In the genomic region with DNA sequence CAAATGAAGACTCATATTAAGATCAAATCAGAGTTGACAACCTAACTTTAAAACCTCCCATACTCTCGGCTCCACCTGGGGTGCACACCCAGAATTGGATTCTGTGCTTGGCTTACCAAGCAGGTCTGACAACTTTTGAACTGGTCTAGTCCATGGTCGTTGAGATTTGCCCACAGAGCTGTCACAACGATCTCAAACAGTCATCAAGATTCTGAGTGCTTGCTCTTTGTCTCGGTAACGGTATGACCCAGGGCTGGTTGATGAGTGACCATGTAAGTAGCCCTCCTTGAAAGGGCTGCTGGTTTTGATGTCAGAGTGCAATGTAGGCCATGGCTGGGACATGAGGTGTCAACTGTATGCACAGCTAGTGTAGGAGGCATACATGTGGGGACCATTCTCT, we compare ENCODE assay signal across 15 mouse cellular contexts. TPM values are rescaled to one million over a fixed set of nuclear protein-coding genes. Genes with fewer than 3 reads are reported as not detected.
DNase-seq lines count a peak whose midpoint lies in the region; ATAC-seq lines count a peak whose summit lies in the region.
"Had no signal": no experiment of that assay in that cellular context is flagged by ENCODE, and none has a peak within 500 bp of the region (broad histone marks: within the 10 kb centered on the region; RNA-seq: fewer than 3 reads in every experiment).

No protein-coding gene starts in this region.

- no peak overlapping the region for H3K4me2 ChIP-seq in midbrain, embryonic 11.5 days
- H3K4me2 ChIP-seq in kidney, embryonic 14.5 days (replicated peaks; ENCODE audit: low read depth, low read length) = no peak overlapping the region
- peak overlapping the region; percentile 5; the same call in 1 of the 2 replicates for H3K4me2 ChIP-seq in lung, embryonic 15.5 days
- peak overlapping the region; percentile 28 for H3K4me2 ChIP-seq in stomach, embryonic 16.5 days (ENCODE audit: low read depth, low read length)
- H3K4me2 ChIP-seq in liver, embryonic 11.5 days = no peak overlapping the region
- no peak overlapping the region for H3K4me2 ChIP-seq in hindbrain, embryonic 13.5 days
- H3K4me2 ChIP-seq: forebrain, embryonic 12.5 days had no signal

- DNase-seq in midbrain, embryonic 11.5 days (ENCODE audit: low spot score, missing footprints) = peak; percentile 47
- no peak for DNase-seq in midbrain, embryonic 10.5 days (ENCODE audit: low spot score)
- DNase-seq in liver, embryonic 11.5 days (ENCODE audit: low spot score) = no peak
- DNase-seq: cerebellum, adult 18-20 months; embryo, embryonic 11 days; heart, postnatal 36 days; right cerebral cortex, postnatal 14 days had no signal

- no peak for ATAC-seq in midbrain, embryonic 11.5 days (ENCODE audit: low FRiP score)
- ATAC-seq in kidney, embryonic 14.5 days (ENCODE audit: low FRiP score, low TSS enrichment) = no peak
- peak; percentile 77 for ATAC-seq in lung, embryonic 15.5 days (ENCODE audit: borderline replicate concordance, extremely low read depth, low FRiP score, low TSS enrichment)
- ATAC-seq in stomach, embryonic 16.5 days (ENCODE audit: insufficient read depth, low FRiP score) = peak; percentile 81; the same call in 1 of the 2 replicates
- ATAC-seq in liver, embryonic 11.5 days (replicated peaks; ENCODE audit: low FRiP score) = no peak
- ATAC-seq in hindbrain, embryonic 13.5 days (ENCODE audit: low FRiP score) = no peak

- no peaks in the 10 kb centered on the region; the same call in 1 of the 2 replicates for H3K9me3 ChIP-seq in midbrain, embryonic 11.5 days (ENCODE audit: control insufficient read depth, low read length)
- H3K9me3 ChIP-seq in midbrain, embryonic 10.5 days (replicated peaks) = no peaks in the 10 kb centered on the region
- no peaks in the 10 kb centered on the region for H3K9me3 ChIP-seq in kidney, embryonic 14.5 days (ENCODE audit: control insufficient read depth, low read length)
- H3K9me3 ChIP-seq in lung, embryonic 15.5 days = no peaks in the 10 kb centered on the region
- no peaks in the 10 kb centered on the region for H3K9me3 ChIP-seq in stomach, embryonic 16.5 days (replicated peaks; ENCODE audit: control insufficient read depth, low read length)
- H3K9me3 ChIP-seq in liver, embryonic 11.5 days (ENCODE audit: control insufficient read depth, low read length) = no peaks in the 10 kb centered on the region
- no peaks in the 10 kb centered on the region for H3K9me3 ChIP-seq in hindbrain, embryonic 13.5 days
- H3K9me3 ChIP-seq: forebrain, embryonic 12.5 days had no signal

- H3K36me3 ChIP-seq in midbrain, embryonic 11.5 days (ENCODE audit: control insufficient read depth, insufficient read depth, low read length) = no peaks in the 10 kb centered on the region
- no peaks in the 10 kb centered on the region for H3K36me3 ChIP-seq in midbrain, embryonic 10.5 days
- H3K36me3 ChIP-seq in kidney, embryonic 14.5 days (ENCODE audit: control insufficient read depth, insufficient read depth, low read length) = no peaks in the 10 kb centered on the region
- no peaks in the 10 kb centered on the region for H3K36me3 ChIP-seq in lung, embryonic 15.5 days
- H3K36me3 ChIP-seq in stomach, embryonic 16.5 days (ENCODE audit: control insufficient read depth, insufficient read depth, low read length) = no peaks in the 10 kb centered on the region
- no peaks in the 10 kb centered on the region for H3K36me3 ChIP-seq in liver, embryonic 11.5 days (ENCODE audit: control insufficient read depth, insufficient read depth, low read length)
- H3K36me3 ChIP-seq in hindbrain, embryonic 13.5 days = no peaks in the 10 kb centered on the region
- H3K36me3 ChIP-seq: forebrain, embryonic 12.5 days had no signal

- H3K9ac ChIP-seq in midbrain, embryonic 11.5 days (ENCODE audit: low read length) = no peak overlapping the region
- no peak overlapping the region for H3K9ac ChIP-seq in kidney, embryonic 14.5 days (ENCODE audit: low read depth, low read length)
- no peak overlapping the region for H3K9ac ChIP-seq in lung, embryonic 15.5 days
- no peak overlapping the region for H3K9ac ChIP-seq in stomach, embryonic 16.5 days (ENCODE audit: low read length)
- H3K9ac ChIP-seq in liver, embryonic 11.5 days (ENCODE audit: low read depth, low read length) = no peak overlapping the region
- H3K9ac ChIP-seq in hindbrain, embryonic 13.5 days = no peak overlapping the region
- H3K9ac ChIP-seq: forebrain, embryonic 12.5 days had no signal

- no peak overlapping the region for H3K4me3 ChIP-seq in midbrain, embryonic 11.5 days (ENCODE audit: low read depth, low read length)
- no peak overlapping the region for H3K4me3 ChIP-seq in midbrain, embryonic 10.5 days
- no peak overlapping the region for H3K4me3 ChIP-seq in kidney, embryonic 14.5 days (ENCODE audit: low read length)
- no peak overlapping the region for H3K4me3 ChIP-seq in lung, embryonic 15.5 days
- H3K4me3 ChIP-seq in stomach, embryonic 16.5 days (replicated peaks; ENCODE audit: low read length) = no peak overlapping the region
- H3K4me3 ChIP-seq in liver, embryonic 11.5 days (ENCODE audit: low read depth, low read length) = no peak overlapping the region
- no peak overlapping the region for H3K4me3 ChIP-seq in hindbrain, embryonic 13.5 days
- H3K4me3 ChIP-seq: forebrain, embryonic 12.5 days had no signal

- H3K27me3 ChIP-seq in midbrain, embryonic 11.5 days (ENCODE audit: control insufficient read depth, insufficient read depth, low read length) = no peaks in the 10 kb centered on the region
- H3K27me3 ChIP-seq in midbrain, embryonic 10.5 days (ENCODE audit: low read depth, poor library complexity, severe bottlenecking) = no peaks in the 10 kb centered on the region
- H3K27me3 ChIP-seq in kidney, embryonic 14.5 days (ENCODE audit: control insufficient read depth, insufficient read depth, low read length) = no peaks in the 10 kb centered on the region
- H3K27me3 ChIP-seq in lung, embryonic 15.5 days = no peaks in the 10 kb centered on the region
- H3K27me3 ChIP-seq in stomach, embryonic 16.5 days (ENCODE audit: control insufficient read depth, insufficient read depth, low read length) = no peaks in the 10 kb centered on the region
- no peaks in the 10 kb centered on the region for H3K27me3 ChIP-seq in liver, embryonic 11.5 days (replicated peaks; ENCODE audit: control insufficient read depth, insufficient read depth, low read length)
- no peaks in the 10 kb centered on the region for H3K27me3 ChIP-seq in hindbrain, embryonic 13.5 days
- H3K27me3 ChIP-seq: CH12.LX; forebrain, embryonic 12.5 days had no signal

- H3K4me1 ChIP-seq in midbrain, embryonic 11.5 days (ENCODE audit: control insufficient read depth, insufficient read depth, low read length) = no peaks in the 10 kb centered on the region
- no peaks in the 10 kb centered on the region for H3K4me1 ChIP-seq in midbrain, embryonic 10.5 days
- H3K4me1 ChIP-seq in kidney, embryonic 14.5 days (ENCODE audit: control insufficient read depth, insufficient read depth, low read length) = peaks cover 6% of the 10 kb centered on the region; the same call in 1 of the 2 replicates
- H3K4me1 ChIP-seq in lung, embryonic 15.5 days = peaks cover 30% of the 10 kb centered on the region
- peaks cover 10% of the 10 kb centered on the region; the same call in 1 of the 2 replicates for H3K4me1 ChIP-seq in stomach, embryonic 16.5 days (ENCODE audit: control insufficient read depth, insufficient read depth, low read length)
- no peaks in the 10 kb centered on the region for H3K4me1 ChIP-seq in liver, embryonic 11.5 days (replicated peaks; ENCODE audit: control insufficient read depth, insufficient read depth, low read length)
- 0 out of 2 replicates have a peak, but pooled peaks cover 2% of the 10 kb centered on the region for H3K4me1 ChIP-seq in hindbrain, embryonic 13.5 days (replicated peaks)
- H3K4me1 ChIP-seq: forebrain, embryonic 12.5 days had no signal

- 76% methylated on average over 5 of the region's 5 CpGs for WGBS in midbrain, embryonic 11.5 days
- WGBS in midbrain, embryonic 10.5 days = 85% methylated on average over 5 of the region's 5 CpGs
- 54% methylated on average over 5 of the region's 5 CpGs for WGBS in kidney, embryonic 14.5 days
- 40% methylated on average over 5 of the region's 5 CpGs for WGBS in lung, embryonic 15.5 days
- 51% methylated on average over 5 of the region's 5 CpGs for WGBS in stomach, embryonic 16.5 days
- 65% methylated on average over 5 of the region's 5 CpGs for WGBS in liver, embryonic 11.5 days
- WGBS in hindbrain, embryonic 13.5 days = 80% methylated on average over 5 of the region's 5 CpGs

- no peak overlapping the region for H3K27ac ChIP-seq in midbrain, embryonic 11.5 days (ENCODE audit: low read depth, low read length)
- H3K27ac ChIP-seq in midbrain, embryonic 10.5 days (replicated peaks) = no peak overlapping the region
- H3K27ac ChIP-seq in kidney, embryonic 14.5 days (ENCODE audit: low read depth, low read length) = peak overlapping the region; percentile 37
- peak overlapping the region; percentile 65 for H3K27ac ChIP-seq in lung, embryonic 15.5 days
- peak overlapping the region; percentile 71 for H3K27ac ChIP-seq in stomach, embryonic 16.5 days (ENCODE audit: low read length)
- H3K27ac ChIP-seq in liver, embryonic 11.5 days (ENCODE audit: low read depth, low read length) = no peak overlapping the region
- no peak overlapping the region for H3K27ac ChIP-seq in hindbrain, embryonic 13.5 days
- H3K27ac ChIP-seq: forebrain, embryonic 12.5 days; kidney, postnatal 0 days; macrophage had no signal

RNA-seq across cellular contexts. Expression of a gene that starts 58.7 kb away (rescaled TPM):
- 27.0 and 29.0 TPM in 2 replicates for polyA plus RNA-seq in midbrain, embryonic 11.5 days (2014; fragmentation: Nextera tagmentation; extraction: Ambion mirVana)
- 27.3 and 30.3 TPM in 2 replicates for polyA plus RNA-seq in midbrain, embryonic 10.5 days (2016; fragmentation: Nextera tagmentation; extraction: Ambion mirVana)
- 36.4 and 44.7 TPM in 2 replicates for polyA plus RNA-seq in kidney, embryonic 14.5 days (2014; fragmentation: Nextera tagmentation; extraction: Ambion mirVana)
- 150 and 154 TPM in 2 replicates for polyA plus RNA-seq in lung, embryonic 15.5 days (2015; fragmentation: Nextera tagmentation; extraction: Ambion mirVana)
- 52.8 and 56.1 TPM in 2 replicates for polyA plus RNA-seq in stomach, embryonic 16.5 days (2015; fragmentation: Nextera tagmentation; extraction: Ambion mirVana)
- polyA plus RNA-seq in liver, embryonic 11.5 days (2014; fragmentation: Nextera tagmentation; extraction: Ambion mirVana) = 13.9 and 14.7 TPM in 2 replicates
- polyA plus RNA-seq in hindbrain, embryonic 13.5 days (2015; fragmentation: Nextera tagmentation; extraction: Ambion mirVana) = 20.3 and 23.3 TPM in 2 replicates
- polyA plus RNA-seq: macrophage had no signal

Comparison
In these comparisons a context has a peak if more than half of its experiments do, and no peak if none do; other contexts are left out.
1. ATAC-seq: peak in lung, embryonic 15.5 days (single experiment) and stomach, embryonic 16.5 days (single experiment); none in midbrain, embryonic 11.5 days (single experiment), kidney, embryonic 14.5 days (single experiment), liver, embryonic 11.5 days (single experiment) and hindbrain, embryonic 13.5 days (single experiment).
2. H3K27ac ChIP-seq: peak in kidney, embryonic 14.5 days (single experiment), lung, embryonic 15.5 days (single experiment) and stomach, embryonic 16.5 days (single experiment); none in midbrain, embryonic 11.5 days (single experiment), midbrain, embryonic 10.5 days (single experiment), liver, embryonic 11.5 days (single experiment) and hindbrain, embryonic 13.5 days (single experiment).
3. H3K4me2 ChIP-seq: peak in lung, embryonic 15.5 days (single experiment) and stomach, embryonic 16.5 days (single experiment); none in midbrain, embryonic 11.5 days (single experiment), kidney, embryonic 14.5 days (single experiment), liver, embryonic 11.5 days (single experiment) and hindbrain, embryonic 13.5 days (single experiment).